Mouse (Mus musculus) stomach, embryonic 16.5 days (tissue): ENCODE results near the gene Gm4922. TPM values are rescaled to one million over a fixed set of nuclear protein-coding genes. Genes with fewer than 3 reads are reported as not detected.

Experiments
- ATAC-seq: fragments of 200-750 bp; cut with Nextera tagmentation; 2 replicates; pipeline ENCODE4 v1.8.0; 2017; ENCODE audit warnings: moderate number of reproducible peaks, moderate TSS enrichment; ENCODE audit not compliant: insufficient read depth, low FRiP score
- H3K27ac ChIP-seq: fragments of 300-500 bp; sonication (generic); 2 replicates; pipeline ENCODE4 v1.5.1; 2014; ENCODE audit warnings: low read length
- H3K27me3 ChIP-seq: fragments of 300-500 bp; sonication (generic); 2 replicates; pipeline ENCODE4 v1.6.1; 2014; ENCODE audit warnings: low read length, control low read depth, mixed read lengths; ENCODE audit not compliant: control insufficient read depth, insufficient read depth
- H3K36me3 ChIP-seq: fragments of 300-500 bp; sonication (generic); 2 replicates; pipeline ENCODE4 v1.6.1; 2014; ENCODE audit warnings: low read length; ENCODE audit not compliant: control insufficient read depth, insufficient read depth
- H3K4me1 ChIP-seq: fragments of 300-500 bp; sonication (generic); 2 replicates; pipeline ENCODE4 v1.6.1; 2014; ENCODE audit warnings: low read length, control low read depth, mixed read lengths; ENCODE audit not compliant: control insufficient read depth, insufficient read depth
- H3K4me2 ChIP-seq: fragments of 300-500 bp; sonication (generic); 2 replicates; pipeline ENCODE4 v1.6.1; 2014; ENCODE audit warnings: low read depth, low read length, mixed read lengths
- H3K4me3 ChIP-seq: fragments of 300-500 bp; sonication (generic); replicated peaks from 2 replicates; pipeline ENCODE4 v1.5.1; 2014; ENCODE audit warnings: mild to moderate bottlenecking, low read length
- H3K9ac ChIP-seq: fragments of 300-500 bp; sonication (generic); 2 replicates; pipeline ENCODE4 v1.6.1; 2014; ENCODE audit warnings: low read length
- H3K9me3 ChIP-seq: fragments of 300-500 bp; sonication (generic); replicated peaks from 2 replicates; pipeline ENCODE4 v1.6.1; 2016; ENCODE audit warnings: low read length, control low read depth; ENCODE audit not compliant: control insufficient read depth
- WGBS: fragments of 180-500 bp; shearing (Covaris S2); extraction: QIAGEN DNeasy Blood & Tissue Kit; methylation state at CpG from one replicate; pipeline ENCODE4 v1.1.7; 2014; 5-methylcytosine and 5-hydroxymethylcytosine counted together
- polyA plus RNA-seq: library from polyadenylated mRNA; unstranded; fragments of >200 nt; fragmentation: Nextera tagmentation; extraction: Ambion mirVana; gene quantifications from 2 replicates; pipeline ENCODE4 v1.2.1, GENCODE M21; 2015

Gene Gm4922
- 0.13 TPM in 1 of 2 replicates, not detected in the other for polyA plus RNA-seq

GRCm38 (mm10) chr10:18786693-18787092, at the start of gene Gm4922:
Gm4922 (minus strand) TSS chr10:18786793.
- Histone ChIP-seq H3K4me2 (no peak within 1 kb of the TSS), H3K27ac (no peak within 1 kb of the TSS), H3K36me3 (no peaks in the 10 kb centered on the region), H3K9me3 (no peaks in the 10 kb centered on the region), H3K4me1 (no peaks in the 10 kb centered on the region), H3K27me3 (no peaks in the 10 kb centered on the region), H3K9ac (no peak within 1 kb of the TSS), H3K4me3 (no peak within 1 kb of the TSS)
- ATAC-seq, result no peak
- WGBS, result 78% methylated on average over 1 of the region's 1 CpGs

DNA sequence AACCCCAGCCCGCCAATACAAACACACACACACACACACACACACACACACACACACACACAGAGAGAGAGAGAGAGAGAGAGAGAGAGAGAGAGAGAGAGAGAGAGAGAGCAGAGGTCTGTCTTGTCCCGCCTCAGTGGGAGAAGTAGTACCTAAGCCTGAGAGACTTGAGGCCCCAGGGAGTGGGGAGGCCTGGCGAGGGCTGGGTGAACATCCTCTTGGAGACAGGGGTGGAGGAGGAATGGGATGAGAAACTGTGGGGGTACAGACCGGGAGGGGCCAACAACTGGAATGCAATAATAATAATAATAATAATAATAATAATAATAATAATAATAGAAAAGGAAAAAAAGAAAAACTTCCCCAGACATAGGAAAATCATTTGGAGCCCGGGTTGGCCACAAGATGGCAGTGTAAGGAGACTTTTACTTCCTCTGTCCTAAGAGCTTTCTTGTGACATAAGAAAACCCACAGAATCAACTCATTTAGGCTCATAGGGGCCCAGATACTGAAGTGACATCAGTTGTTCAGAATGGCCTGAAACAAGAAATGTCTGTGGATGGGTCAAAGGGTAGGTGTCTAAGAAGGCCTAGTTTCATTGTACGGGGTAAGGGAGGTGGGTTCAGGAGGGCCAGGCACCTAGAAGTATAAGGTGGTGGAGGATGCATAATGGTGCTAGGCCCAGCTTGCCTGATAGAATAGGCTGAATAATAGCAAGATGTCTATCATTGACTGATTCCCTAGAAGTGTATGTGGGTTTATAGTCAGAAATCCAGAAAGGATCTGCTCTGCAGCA, 49.3 kb upstream of the Gm4922 start:
- H3K9me3 ChIP-seq, result no peaks in the 10 kb centered on the region
- no peaks in the 10 kb centered on the region for H3K27me3 ChIP-seq
- WGBS, result 52% methylated on average over 6 of the region's 6 CpGs
- no peak for ATAC-seq
- no peaks in the 10 kb centered on the region for H3K36me3 ChIP-seq
- no peaks in the 10 kb centered on the region for H3K4me1 ChIP-seq
- H3K9ac ChIP-seq, result no peak overlapping the region
- H3K4me3 ChIP-seq, result no peak overlapping the region
- H3K27ac ChIP-seq, result no peak overlapping the region
- H3K4me2 ChIP-seq, result no peak overlapping the region

- 39% methylated on average over 2 of the region's 2 CpGs for WGBS
- Histone ChIP-seq H3K9me3 (no peaks in the 10 kb centered on the region), H3K36me3 (no peaks in the 10 kb centered on the region), H3K4me2 (no peak overlapping the region), H3K4me3 (no peak overlapping the region), H3K27ac (no peak overlapping the region), H3K9ac (no peak overlapping the region), H3K27me3 (no peaks in the 10 kb centered on the region), H3K4me1 (no peaks in the 10 kb centered on the region)
- no peak for ATAC-seq
These were observed 47.8 kb upstream of the Gm4922 start for GRCm38 (mm10) chr10:18834389-18834788.

DNA sequence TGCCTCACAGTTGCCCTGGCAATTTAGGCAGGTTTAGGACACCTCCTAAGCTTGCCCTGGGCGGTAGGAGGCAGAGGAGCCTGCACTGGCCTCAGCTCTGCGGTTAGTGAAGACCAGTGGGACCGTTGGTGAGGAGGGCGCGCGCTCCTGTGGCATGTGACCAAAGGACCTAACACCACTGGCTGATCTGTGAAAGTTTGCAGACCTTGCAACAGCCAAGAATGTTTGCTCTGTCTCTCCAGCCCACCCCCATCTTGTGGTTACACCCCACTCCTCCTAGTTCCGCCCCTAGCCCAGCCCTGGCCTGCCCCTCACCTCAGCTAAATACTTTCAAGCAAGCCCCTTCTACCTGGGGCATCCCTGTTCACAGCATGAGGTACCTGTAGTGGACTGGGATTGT, 45.2 kb upstream of the Gm4922 start:
- no peaks in the 10 kb centered on the region for H3K4me1 ChIP-seq
- 34% methylated on average over 7 of the region's 7 CpGs for WGBS
- H3K27ac ChIP-seq, result no peak overlapping the region
- H3K27me3 ChIP-seq, result no peaks in the 10 kb centered on the region
- H3K36me3 ChIP-seq, result no peaks in the 10 kb centered on the region
- no peak overlapping the region for H3K9ac ChIP-seq
- 0 out of 2 replicates have a peak overlapping the region, but pooled peaks have one; percentile 19 for H3K4me2 ChIP-seq
- no peaks in the 10 kb centered on the region for H3K9me3 ChIP-seq
- ATAC-seq, result no peak
- 0 out of 2 replicates have a peak overlapping the region, but pooled peaks have one; percentile 14 for H3K4me3 ChIP-seq

GRCm38 (mm10) chr10:18830359-18830758, 43.8 kb upstream of the Gm4922 start:
- H3K4me2 ChIP-seq, result no peak overlapping the region
- no peaks in the 10 kb centered on the region for H3K4me1 ChIP-seq
- no peak overlapping the region for H3K4me3 ChIP-seq
- H3K27me3 ChIP-seq, result no peaks in the 10 kb centered on the region
- no peak overlapping the region for H3K9ac ChIP-seq
- no peaks in the 10 kb centered on the region for H3K36me3 ChIP-seq
- no peak for ATAC-seq
- 75% methylated on average over 4 of the region's 4 CpGs for WGBS
- H3K9me3 ChIP-seq, result no peaks in the 10 kb centered on the region
- H3K27ac ChIP-seq, result no peak overlapping the region

GRCm38 (mm10) chr10:18827936-18828335, 41.3 kb upstream of the Gm4922 start:
- Histone ChIP-seq H3K4me1 (no peaks in the 10 kb centered on the region), H3K9me3 (no peaks in the 10 kb centered on the region), H3K4me3 (no peak overlapping the region), H3K4me2 (no peak overlapping the region), H3K27ac (no peak overlapping the region), H3K27me3 (no peaks in the 10 kb centered on the region), H3K36me3 (no peaks in the 10 kb centered on the region), H3K9ac (no peak overlapping the region)
- WGBS, result 52% methylated on average over 2 of the region's 2 CpGs
- ATAC-seq, result no peak

- ATAC-seq, result no peak
- 74% methylated on average over 2 of the region's 2 CpGs for WGBS
These were observed 39.5 kb upstream of the Gm4922 start for GRCm38 (mm10) chr10:18826107-18826506.

DNA sequence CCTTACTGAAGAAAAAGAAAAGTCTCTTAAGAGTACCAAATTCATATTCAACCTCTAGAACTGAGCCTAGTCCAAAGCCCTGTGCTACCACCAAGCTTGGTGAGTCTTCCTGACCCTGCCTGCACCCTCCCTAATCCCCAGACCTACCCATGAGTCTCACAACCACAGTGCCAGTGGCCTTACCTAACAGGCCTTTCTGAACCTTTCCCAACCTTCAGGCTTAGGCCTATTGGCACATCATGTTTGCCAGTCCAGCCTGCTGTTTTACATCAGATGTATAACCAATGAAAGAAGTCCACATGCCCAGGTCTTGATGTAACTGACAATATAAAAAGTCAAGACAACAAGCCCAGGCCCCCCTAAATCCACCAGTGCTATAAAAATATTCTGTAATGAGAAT, 38.5 kb upstream of the Gm4922 start:
- H3K4me3 ChIP-seq, result no peak overlapping the region
- no peaks in the 10 kb centered on the region for H3K36me3 ChIP-seq
- no peaks in the 10 kb centered on the region for H3K9me3 ChIP-seq
- H3K4me2 ChIP-seq, result no peak overlapping the region
- no peak overlapping the region for H3K27ac ChIP-seq
- H3K27me3 ChIP-seq, result no peaks in the 10 kb centered on the region
- no peak overlapping the region for H3K9ac ChIP-seq
- no peaks in the 10 kb centered on the region for H3K4me1 ChIP-seq
- ATAC-seq, result no peak

More at GRCm38 (mm10) chr10:18826107-18826506, 39.5 kb upstream of the Gm4922 start:
- Histone ChIP-seq H3K27ac (no peak overlapping the region), H3K4me3 (no peak overlapping the region), H3K4me2 (no peak overlapping the region), H3K9ac (no peak overlapping the region), H3K27me3 (no peaks in the 10 kb centered on the region), H3K4me1 (no peaks in the 10 kb centered on the region), H3K9me3 (no peaks in the 10 kb centered on the region), H3K36me3 (no peaks in the 10 kb centered on the region)

DNA sequence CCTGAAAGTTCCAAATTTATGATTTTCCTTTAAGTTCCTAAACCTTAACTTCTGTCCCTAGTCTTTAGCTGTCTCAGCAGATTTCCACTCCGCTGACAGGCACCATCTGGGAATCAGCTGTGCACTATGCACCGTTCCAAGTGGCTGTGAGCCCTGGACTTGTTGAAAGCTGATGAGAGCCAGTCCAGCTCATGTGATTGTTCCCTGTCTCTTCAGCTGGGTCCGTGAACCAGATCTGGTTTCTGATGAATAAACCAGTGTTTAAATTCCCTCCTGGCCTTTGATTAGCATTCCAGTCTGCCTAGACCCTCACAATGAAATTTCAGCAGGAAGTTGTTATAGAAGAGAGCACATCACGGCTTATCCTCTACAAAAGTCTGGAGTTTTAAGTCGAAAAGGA, 30.0 kb upstream of the Gm4922 start:
- ATAC-seq, result peak; percentile 94
- no peak overlapping the region for H3K9ac ChIP-seq
- peak overlapping the region; percentile 46; the same call in 1 of the 2 replicates for H3K27ac ChIP-seq
- 34% methylated on average over 5 of the region's 5 CpGs for WGBS
- H3K4me2 ChIP-seq, result peak overlapping the region; percentile 15; the same call in 1 of the 2 replicates
- H3K4me3 ChIP-seq, result no peak overlapping the region
- no peaks in the 10 kb centered on the region for H3K27me3 ChIP-seq
- H3K36me3 ChIP-seq, result no peaks in the 10 kb centered on the region
- no peaks in the 10 kb centered on the region for H3K9me3 ChIP-seq
- H3K4me1 ChIP-seq, result no peaks in the 10 kb centered on the region
